Mouse (Mus musculus) liver, adult 2 months (tissue): Measurements from ENCODE around the gene Hus1.

Experiments used
- CTCF ChIP-seq: fragments of 200-500 bp; IDR thresholded peaks from 2 replicates; pipeline ENCODE4 v1.5.1; 2011; ENCODE audit warnings: low read depth, low read length, control low read depth
- POLR2A ChIP-seq: fragments of 200-500 bp; IDR thresholded peaks from 2 replicates; pipeline ENCODE4 v1.6.1; 2011; ENCODE audit warnings: low read length, control low read depth; ENCODE audit not compliant: insufficient read depth; ENCODE audit errors: extremely low read depth

DNA sequence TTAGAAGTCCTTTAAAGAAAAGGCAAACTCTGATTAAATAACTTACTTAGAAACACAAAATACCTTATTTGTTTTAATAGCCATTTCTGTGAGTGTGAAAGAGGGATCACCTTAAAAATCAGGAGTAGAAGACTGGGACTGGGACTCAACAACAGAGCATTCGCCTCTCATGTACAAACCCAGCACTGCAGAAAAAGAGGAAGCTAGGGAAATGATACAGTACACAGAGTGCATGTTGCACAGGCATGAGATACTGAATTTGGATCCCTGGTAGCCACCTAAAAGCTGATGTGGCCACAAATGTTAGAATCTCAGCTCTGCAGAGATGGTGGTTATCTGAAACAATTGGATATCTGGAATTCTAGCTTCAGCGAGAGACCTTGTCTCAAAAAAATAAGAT is 20.5 kb upstream of the Hus1 start:
- TF ChIP-seq CTCF (no peak), POLR2A (no peak)
